Mouse (Mus musculus) ES-E14 (cell line): ENCODE data around the gene Cdc25a. TPM values are rescaled to one million over a fixed set of nuclear protein-coding genes. Genes with fewer than 3 reads are reported as not detected.

Experiments used
- DNase-seq: peaks from one replicate; pipeline ENCODE4 v3.0.0-alpha.2; 2013; ENCODE audit warnings: low read depth, low spot score
- H3K27ac ChIP-seq: 2 replicates; pipeline ENCODE4 v1.5.1; 2012; ENCODE audit warnings: low read depth, mild to moderate bottlenecking, low read length, moderate library complexity, mixed read lengths; ENCODE audit not compliant: poor library complexity, insufficient read depth, severe bottlenecking
- H3K36me3 ChIP-seq: 2 replicates; pipeline ENCODE4 v1.6.1; 2012; ENCODE audit warnings: mild to moderate bottlenecking, low read length, moderate library complexity, mixed read lengths; ENCODE audit not compliant: control insufficient read depth, poor library complexity, insufficient read depth, severe bottlenecking
- H3K4me1 ChIP-seq, 2 experiments: fragments of 150-350 bp in 1 of 2; sonication (generic) in 1 of 2; 2 replicates each; pipeline ENCODE4 v1.6.1; 2012; ENCODE audit warnings: low read length in 2 of 2, mild to moderate bottlenecking in 1 of 2, mixed read lengths in 1 of 2; ENCODE audit not compliant: control insufficient read depth in 2 of 2, insufficient read depth in 2 of 2, poor library complexity in 1 of 2
- H3K4me3 ChIP-seq, 2 experiments: fragments of 150-350 bp in 1 of 2; sonication (generic) in 1 of 2; 2 replicates each; pipeline ENCODE4 v1.5.1; 2012; ENCODE audit warnings: low read length in 2 of 2, low read depth in 1 of 2, mild to moderate bottlenecking in 1 of 2, mixed read lengths in 1 of 2; ENCODE audit not compliant: insufficient read depth in 1 of 2, poor library complexity in 1 of 2, severe bottlenecking in 1 of 2
- H3K9ac ChIP-seq: 2 replicates; pipeline ENCODE4 v1.6.1; 2012; ENCODE audit warnings: low read depth, mild to moderate bottlenecking, low read length, mixed read lengths; ENCODE audit not compliant: poor library complexity, insufficient read depth, severe bottlenecking
- H3K9me3 ChIP-seq: fragments of 150-350 bp; sonication (generic); 2 replicates; pipeline ENCODE4 v1.6.1; 2012; ENCODE audit warnings: low read depth, mild to moderate bottlenecking, low read length; ENCODE audit not compliant: control insufficient read depth, insufficient read depth
- CHD2 ChIP-seq: IDR thresholded peaks from 2 replicates; pipeline ENCODE4 v1.6.1; 2014; ENCODE audit warnings: mild to moderate bottlenecking, low read depth, low read length, inconsistent platforms
- HCFC1 ChIP-seq: IDR thresholded peaks from 2 replicates; pipeline ENCODE4 v1.6.1; 2012; ENCODE audit warnings: low read length, inconsistent platforms, borderline replicate concordance; ENCODE audit not compliant: insufficient read depth
- MAFK ChIP-seq: IDR thresholded peaks from 2 replicates; pipeline ENCODE4 v1.6.1; 2014; ENCODE audit warnings: mild to moderate bottlenecking, low read depth, low read length, inconsistent platforms; ENCODE audit not compliant: insufficient read depth
- ZC3H11A ChIP-seq: IDR thresholded peaks from 2 replicates; pipeline ENCODE4 v1.6.1; 2012; ENCODE audit warnings: low read depth, mild to moderate bottlenecking, inconsistent platforms, low read length, borderline replicate concordance
- ZNF384 ChIP-seq: IDR thresholded peaks from 2 replicates; pipeline ENCODE4 v1.6.1; 2012; ENCODE audit warnings: low read depth, low read length, inconsistent platforms
- in situ Hi-C, 2 experiments: fragments of 600-800 bp; cut with MboI; formaldehyde crosslinking; loops; one replicate each; pipeline ENCODE4 v1.15.1; 2025; ENCODE audit warnings: low sequenced_read_pairs in 2 of 2, inconsistent platforms in 1 of 2; ENCODE audit not compliant: unreplicated experiment in 2 of 2
- total RNA-seq: library from RNA; depleted of rRNA; stranded (reverse); fragments of 300-350 nt; gene quantifications from 2 replicates; pipeline ENCODE4 v1.2.3, GENCODE M21; 2012

The Cdc25a gene
- total RNA-seq, 1 experiment, result 58.3 TPM

GRCm38 (mm10) chr9:109894413-109895090 is 19.2 kb downstream of the Cdc25a start:
- Histone ChIP-seq H3K9me3 (no peaks in the 10 kb centered on the region), H3K9ac (no peak overlapping the region), H3K27ac (no peak overlapping the region), H3K36me3 (peaks cover 42% of the 10 kb centered on the region), H3K4me1 (peaks cover 0 to 19% of the 10 kb centered on the region in 2 experiments; a peak in 2 of 4 replicates), H3K4me3 (no peak overlapping the region)
- TF ChIP-seq MAFK, result no peak
- peak; percentile 85; the same call in 1 of the 2 replicates for TF ChIP-seq ZC3H11A
- in situ Hi-C loops, result loop anchor here (10.0 to 25.0 kb wide), 2 partner anchors 180 to 193 kb away; no protein-coding TSS in a partner anchor
- no peak for DNase-seq

GRCm38 (mm10) chr9:109895593-109895992 is 20.2 kb downstream of the Cdc25a start:
- DNase-seq, result no peak
- in situ Hi-C loops, result loop anchor here (10.0 to 25.0 kb wide), 2 partner anchors 179 to 192 kb away; no protein-coding TSS in a partner anchor
- no peak overlapping the region for H3K27ac ChIP-seq
- H3K4me1 ChIP-seq, result peaks cover 2 to 22% of the 10 kb centered on the region in 2 experiments; a peak in 3 of 4 replicates
- no peaks in the 10 kb centered on the region for H3K9me3 ChIP-seq
- no peak overlapping the region for H3K9ac ChIP-seq
- peaks cover 33% of the 10 kb centered on the region for H3K36me3 ChIP-seq
- no peak overlapping the region for H3K4me3 ChIP-seq
- TF ChIP-seq ZC3H11A, result no peak
- no peak for TF ChIP-seq CHD2

- Histone ChIP-seq H3K9me3 (no peaks in the 10 kb centered on the region), H3K36me3 (peaks cover 24% of the 10 kb centered on the region), H3K27ac (no peak overlapping the region), H3K9ac (no peak overlapping the region), H3K4me1 (peaks cover 2 to 25% of the 10 kb centered on the region in 2 experiments; a peak in 3 of 4 replicates), H3K4me3 (no peak overlapping the region)
- TF ChIP-seq CHD2, result no peak
- no peak for TF ChIP-seq ZC3H11A
- TF ChIP-seq ZNF384, result peak; percentile 68; the same call in 1 of the 2 replicates
- no peak for TF ChIP-seq HCFC1
- in situ Hi-C loops, result loop anchor here (10.0 to 25.0 kb wide), 2 partner anchors 178 to 191 kb away; no protein-coding TSS in a partner anchor
- DNase-seq, result no peak
These were observed 21.1 kb downstream of the Cdc25a start for GRCm38 (mm10) chr9:109896253-109897150.

- Histone ChIP-seq H3K9ac (no peak overlapping the region), H3K27ac (no peak overlapping the region), H3K4me1 (peaks cover 4 to 31% of the 10 kb centered on the region in 2 experiments; a peak in 3 of 4 replicates), H3K9me3 (no peaks in the 10 kb centered on the region), H3K36me3 (peaks cover 11% of the 10 kb centered on the region), H3K4me3 (no peak overlapping the region)
- DNase-seq, result no peak
- in situ Hi-C loops, result loop anchor here (10.0 to 25.0 kb wide), 2 partner anchors 177 to 189 kb away; no protein-coding TSS in a partner anchor
- TF ChIP-seq HCFC1 (no peak), ZC3H11A (no peak), ZNF384 (no peak), MAFK (no peak), CHD2 (no peak)
These were observed 22.6 kb downstream of the Cdc25a start for GRCm38 (mm10) chr9:109898027-109898426.
